Mouse (Mus musculus) adrenal gland, adult (tissue): ENCODE measurements around the gene Cfap58.
A peak's percentile ranks its signal among the peaks of the same experiment; 100 is the strongest.

Experiments
- DNase-seq, 2 experiments: peaks; one replicate each; pipeline ENCODE4 v3.0.0; 2022 to 2023; ENCODE audit warnings: low spot score in 1 of 2; ENCODE audit not compliant: inconsistent age in 2 of 2

Gene Cfap58

GRCm38 (mm10) chr19:47971066-47971465, 33.6 kb downstream of the Cfap58 start:
- DNase-seq: no peak

GRCm38 (mm10) chr19:47978109-47978701, 40.7 kb downstream of the Cfap58 start:
- DNase-seq: no peak

- no peak for DNase-seq
Observed at GRCm38 (mm10) chr19:47979446-47979845, 42.0 kb downstream of the Cfap58 start.

DNA sequence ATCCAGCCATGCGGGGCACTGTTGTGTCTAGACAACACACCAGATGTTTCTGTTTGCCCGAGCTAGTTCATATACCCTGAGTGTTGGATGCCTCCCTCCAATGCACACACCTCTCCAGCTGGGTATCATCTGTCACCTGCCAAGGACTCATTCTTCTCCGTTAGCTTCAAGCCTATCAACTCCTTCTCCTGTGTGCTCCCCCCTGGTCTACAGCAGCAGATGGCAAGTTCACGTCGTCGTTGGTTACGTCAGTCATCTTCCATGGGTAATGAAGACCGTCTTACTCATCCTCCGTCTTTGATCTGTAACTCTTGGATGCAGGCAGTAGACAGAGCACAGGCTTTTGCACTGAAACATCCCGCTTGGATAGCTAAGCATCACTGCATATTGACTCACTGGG, 42.8 kb downstream of the Cfap58 start:
- DNase-seq: no peak

DNA sequence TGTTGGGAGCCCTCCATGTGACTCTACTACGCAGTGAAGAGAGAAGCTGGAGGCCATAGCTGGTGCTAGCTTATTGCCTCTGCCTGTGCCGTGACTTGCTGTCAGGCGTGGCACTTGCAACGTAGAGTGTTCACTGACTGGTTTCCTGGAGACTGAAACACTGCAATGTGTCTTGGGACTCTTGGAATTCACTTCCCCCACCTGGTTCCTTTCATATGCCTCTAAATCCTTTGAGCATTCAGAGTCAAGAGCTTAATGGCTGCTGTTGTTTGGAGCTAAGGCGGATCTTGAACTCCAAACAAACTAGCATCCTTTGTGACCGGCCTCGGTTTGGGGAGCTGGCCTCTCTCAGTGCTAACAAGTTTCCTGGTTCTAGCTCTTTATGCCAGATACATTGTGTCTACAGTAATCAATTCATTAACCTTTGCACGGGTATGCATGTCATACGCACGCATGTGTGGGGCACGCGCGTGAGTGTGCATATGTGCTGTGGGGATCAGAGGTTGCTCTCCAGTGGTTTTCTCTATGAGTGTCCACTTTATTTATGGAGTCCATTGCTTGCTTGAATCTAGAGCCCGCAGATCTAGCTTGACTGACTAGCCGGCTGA, 48.2 kb downstream of the Cfap58 start:
- no peak for DNase-seq

GRCm38 (mm10) chr19:47987986-47988385, 50.5 kb downstream of the Cfap58 start:
- DNase-seq: no peak

DNA sequence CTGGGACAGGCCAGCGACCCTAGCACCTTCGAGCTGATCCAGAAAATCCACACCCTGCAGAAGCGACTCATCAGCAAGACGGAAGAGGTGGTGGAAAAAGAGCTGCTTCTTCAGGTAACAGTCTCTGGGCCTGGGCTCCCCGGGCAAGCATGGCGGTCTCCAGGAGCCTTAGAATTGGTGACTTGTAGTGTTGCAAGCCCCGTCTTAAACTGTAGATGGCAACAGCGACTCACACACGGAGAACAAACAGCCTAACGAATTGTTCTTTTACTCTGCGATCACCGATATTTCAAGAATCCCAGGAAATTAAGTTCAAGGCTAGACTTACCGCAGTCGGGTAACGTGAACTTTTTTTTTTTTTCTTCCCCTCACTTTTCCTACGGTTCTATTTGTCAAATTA, 51.0 kb downstream of the Cfap58 start:
- peak; percentile 9 to 52 for DNase-seq

DNA sequence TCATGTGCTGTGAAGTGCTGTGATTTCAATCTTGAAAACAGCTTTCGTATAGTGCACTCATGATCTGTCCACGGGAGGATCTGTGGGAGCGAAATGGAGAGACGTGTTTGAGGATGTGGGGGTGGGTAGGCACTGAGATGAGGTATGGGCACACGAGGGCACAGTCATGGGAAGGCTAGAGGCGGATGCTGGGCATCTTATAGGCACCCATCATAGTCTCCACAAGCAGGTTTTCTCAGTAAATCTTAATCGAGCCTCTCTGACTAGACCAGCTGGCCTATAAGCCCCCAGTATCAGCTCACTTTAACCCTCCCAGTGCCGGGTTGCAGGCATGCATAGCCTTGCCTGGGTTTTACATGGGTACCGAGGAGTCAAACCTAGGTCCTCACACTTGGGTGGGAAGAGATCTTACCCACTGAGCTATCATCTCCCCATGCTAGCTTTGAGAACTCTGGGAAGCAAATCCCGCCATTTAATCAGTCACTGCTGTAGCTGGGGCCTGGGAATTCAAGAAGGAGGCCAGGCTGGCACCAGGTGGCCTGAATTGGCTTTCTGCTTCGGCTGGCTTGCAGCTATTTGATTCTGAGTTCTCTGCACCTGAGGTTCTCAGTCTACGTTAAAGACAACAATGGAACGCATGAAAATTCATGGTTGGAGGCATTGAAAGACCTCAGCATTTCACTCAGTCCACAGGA, 51.6 kb downstream of the Cfap58 start:
- no peak for DNase-seq

DNA sequence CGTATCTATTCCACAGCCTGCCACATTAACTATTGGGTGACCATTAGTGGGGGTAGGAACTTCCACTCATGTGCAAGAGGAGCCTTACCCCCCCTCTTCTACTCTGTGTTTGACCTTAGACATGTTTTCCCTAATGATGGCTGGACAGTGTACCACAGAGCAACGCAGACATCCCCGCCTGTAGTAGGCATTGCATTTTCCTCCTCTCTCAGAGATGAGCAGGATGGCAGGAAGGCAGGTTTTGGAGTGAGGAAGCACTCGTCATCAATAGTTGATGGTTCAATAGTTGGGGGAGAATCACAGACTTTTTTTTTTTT, 52.1 kb downstream of the Cfap58 start:
- no peak for DNase-seq

GRCm38 (mm10) chr19:48001240-48001639, 63.8 kb downstream of the Cfap58 start:
- no peak for DNase-seq

GRCm38 (mm10) chr19:48001774-48002173, 64.3 kb downstream of the Cfap58 start:
- DNase-seq: no peak

- no peak for DNase-seq
Observed at GRCm38 (mm10) chr19:48008771-48009413, 71.4 kb downstream of the Cfap58 start.

DNA sequence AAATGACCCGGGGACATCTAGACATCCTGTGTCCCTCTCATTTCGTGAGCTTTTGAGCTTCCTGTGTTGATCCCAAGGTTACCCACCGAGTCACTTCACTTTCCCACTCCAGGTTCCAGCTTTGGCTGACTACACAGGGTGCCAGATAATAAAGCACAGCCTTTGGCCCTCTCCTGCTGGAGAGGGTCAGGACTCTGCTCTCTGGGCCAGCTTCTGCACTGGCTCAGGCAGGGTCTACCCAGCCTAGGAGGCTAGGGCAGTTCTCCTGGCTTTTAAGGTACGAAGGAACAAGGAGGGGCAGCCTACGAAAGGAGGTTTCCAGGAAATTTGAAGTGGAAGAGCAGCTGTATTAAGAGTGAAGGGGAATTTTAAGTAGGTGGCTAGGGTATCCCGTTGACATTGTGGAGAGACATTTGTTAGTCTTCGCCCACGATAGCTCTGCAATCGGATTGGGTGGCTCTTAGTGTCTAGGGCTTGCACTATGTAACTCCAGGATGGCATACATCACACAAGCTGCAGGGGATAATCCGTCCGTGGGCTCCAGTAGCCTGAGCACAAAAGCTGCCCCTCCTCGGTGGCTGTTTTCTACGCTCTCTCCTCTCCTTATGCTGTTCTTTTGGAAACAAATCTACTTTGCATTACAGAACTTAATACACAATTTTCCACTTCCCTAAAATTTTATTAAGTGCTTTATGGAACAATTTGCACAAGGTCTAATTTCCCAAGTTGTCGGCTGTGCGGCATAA, 72.3 kb downstream of the Cfap58 start:
- no peak for DNase-seq

DNA sequence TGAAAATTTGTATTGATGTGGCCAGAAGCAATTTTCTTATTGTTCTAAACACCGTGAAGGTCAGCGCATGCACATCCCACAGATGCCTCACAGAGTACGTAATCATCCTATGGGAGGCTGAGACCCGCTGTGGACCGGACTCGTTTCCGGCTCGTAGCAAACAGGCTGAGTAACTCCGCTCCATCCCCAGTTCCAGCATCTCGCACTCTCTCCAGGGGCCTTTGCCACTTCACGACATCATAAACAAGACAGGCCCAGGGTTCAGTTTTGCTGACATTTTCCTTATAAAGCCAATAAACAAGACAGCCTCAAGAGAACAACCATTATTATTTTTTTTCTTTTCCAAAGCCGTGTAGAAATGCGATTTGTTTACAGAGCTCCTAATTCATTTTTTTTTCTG, 82.6 kb downstream of the Cfap58 start:
- no peak for DNase-seq

GRCm38 (mm10) chr19:48021435-48021834, 84.0 kb downstream of the Cfap58 start:
- no peak for DNase-seq

DNA sequence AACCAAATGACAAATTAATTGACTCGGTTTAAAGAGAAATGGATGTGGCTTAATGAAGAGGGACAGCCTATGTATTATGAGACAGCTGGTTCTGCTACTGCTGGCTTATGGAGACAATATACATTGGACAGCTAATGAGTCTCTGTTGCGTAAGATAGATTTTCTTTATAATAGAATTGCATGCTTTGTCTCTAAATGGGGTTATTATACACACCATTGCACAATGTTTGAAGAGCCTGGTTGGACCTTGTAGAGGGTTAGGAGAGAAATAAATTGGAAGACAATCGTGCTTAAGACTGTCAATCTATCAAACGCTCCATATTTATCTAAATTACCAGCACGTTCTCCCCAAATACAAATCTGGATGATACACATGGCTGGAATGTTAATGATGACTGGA, 85.3 kb downstream of the Cfap58 start:
- no peak for DNase-seq

DNA sequence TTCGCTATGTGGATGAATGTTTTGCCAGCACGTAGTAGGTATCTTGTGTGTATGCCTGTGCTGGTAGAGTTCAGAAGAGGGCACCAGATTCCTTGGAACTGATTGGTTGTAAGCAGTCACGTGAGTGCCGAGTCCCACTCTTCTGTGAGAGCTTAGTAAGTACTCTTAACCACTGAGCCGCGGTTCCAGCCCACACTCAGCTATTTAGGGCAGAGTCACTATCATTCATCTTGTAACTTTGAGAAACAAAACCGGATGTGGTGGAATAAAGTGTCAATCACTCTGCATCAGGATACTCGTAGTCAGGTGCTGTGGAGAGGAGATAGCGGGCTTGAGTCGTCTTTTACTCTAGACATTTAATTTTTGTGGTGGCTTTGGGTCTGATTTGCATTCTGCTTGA, 86.3 kb downstream of the Cfap58 start:
- no peak for DNase-seq

- no peak for DNase-seq
Observed at GRCm38 (mm10) chr19:48025366-48025765, 87.9 kb downstream of the Cfap58 start.

DNA sequence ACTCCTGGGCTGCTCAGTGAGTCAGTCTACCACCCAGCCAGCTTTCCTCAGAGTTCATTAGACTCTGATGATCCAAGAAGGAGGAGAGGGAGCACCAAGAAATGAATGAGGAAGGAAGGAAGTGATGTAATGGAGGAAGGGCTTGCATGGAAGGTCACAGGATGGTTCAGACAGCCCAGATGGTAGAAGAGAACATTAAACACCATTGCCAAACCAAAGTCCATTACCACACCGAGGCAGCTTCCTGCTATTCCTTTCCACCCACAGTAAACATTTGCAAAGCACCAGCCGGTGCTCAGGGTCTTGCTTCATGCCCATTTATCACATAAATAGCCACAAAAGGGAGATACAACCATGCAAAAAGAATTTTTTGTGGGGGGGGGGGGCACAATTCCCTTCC, 89.4 kb downstream of the Cfap58 start:
- DNase-seq: no peak

- no peak for DNase-seq
Observed at GRCm38 (mm10) chr19:48039554-48039953, 102.1 kb downstream of the Cfap58 start.

DNA sequence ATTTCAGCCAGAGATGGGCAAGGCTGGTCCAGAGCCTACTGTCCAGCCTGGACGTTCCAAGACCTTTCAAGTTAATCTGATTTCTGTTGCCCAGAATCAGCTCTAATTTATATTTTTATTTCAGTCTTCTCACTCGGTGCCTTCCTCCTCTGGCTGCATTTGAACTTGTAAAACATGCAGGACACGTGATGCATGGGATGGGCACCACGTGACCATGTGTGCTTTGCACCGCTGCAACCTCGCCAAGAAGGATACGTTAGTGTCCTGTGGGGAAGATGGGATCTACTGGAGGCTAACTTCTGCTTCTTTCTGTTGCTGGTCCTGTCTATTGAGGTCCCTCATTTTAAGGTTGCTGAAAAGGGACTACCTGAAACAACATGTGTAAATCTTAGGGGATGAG, 109.8 kb downstream of the Cfap58 start:
- no peak for DNase-seq

DNA sequence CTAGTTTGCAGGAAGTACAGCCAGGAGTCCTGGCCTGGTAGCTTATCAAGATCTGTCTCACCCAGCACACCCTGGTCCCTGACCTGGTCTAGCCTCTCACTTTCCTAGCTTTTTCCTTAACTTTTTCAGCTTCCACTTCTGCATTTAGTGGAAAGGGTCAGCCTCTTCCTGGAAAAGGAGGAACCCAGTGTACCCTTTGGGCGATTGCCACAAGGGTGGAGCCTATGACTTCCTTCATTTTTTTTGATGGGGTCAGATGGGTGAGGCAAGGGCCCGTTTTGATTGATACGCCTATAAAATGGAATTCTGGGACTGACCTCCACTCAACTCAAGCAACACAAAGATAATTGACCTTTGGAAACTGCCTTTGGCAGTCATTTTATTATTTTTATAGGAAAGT, 111.9 kb downstream of the Cfap58 start:
- DNase-seq: no peak
